Mouse (Mus musculus): ENCODE results near the gene Fastk. TPM values are rescaled to one million over a fixed set of nuclear protein-coding genes. Genes with fewer than 3 reads are reported as not detected.
A peak's percentile ranks its signal among the peaks of the same experiment; 100 is the strongest.

Fastk gene
- polyA plus RNA-seq, 1 experiment from 2014 or later, result 66.8 TPM

DNA sequence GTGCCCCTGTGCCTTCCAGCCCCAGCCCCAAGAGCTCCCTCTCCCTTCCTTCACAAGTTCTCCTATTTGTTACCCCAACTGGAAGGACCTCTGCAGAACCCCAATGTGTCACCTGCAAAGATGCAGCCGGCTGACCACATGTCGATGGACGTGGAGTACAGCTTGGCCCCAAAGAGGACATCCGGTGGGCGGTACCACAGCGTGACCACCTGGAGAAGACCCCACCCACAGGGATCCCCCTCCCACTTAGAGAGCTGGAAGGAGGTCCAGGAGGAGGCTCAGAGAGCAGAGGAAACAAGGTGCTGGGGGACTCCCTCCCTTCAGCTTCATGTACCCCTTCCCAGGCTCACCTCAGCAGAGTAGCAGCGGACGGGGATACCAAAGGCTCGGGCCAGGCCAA lies 24.7 kb downstream of the Fastk start:
- TF ChIP-seq CTCF (IDR thresholded peaks at IDR 0.05; ENCODE audit: low read depth), result no peak
- peaks cover 4% of the 10 kb centered on the region; the same call in 1 of the 2 replicates for H3K4me1 ChIP-seq (replicated peaks; ENCODE audit: control insufficient read depth, insufficient read depth, low read length)
- no peak overlapping the region for H3K4me2 ChIP-seq (replicated peaks; ENCODE audit: low read depth)
- no peaks in the 10 kb centered on the region for H3K9me3 ChIP-seq (ENCODE audit: control insufficient read depth)
- H3K27ac ChIP-seq (ENCODE audit: low read depth, low read length), result no peak overlapping the region
- peaks cover 32% of the 10 kb centered on the region; the same call in 1 of the 2 replicates for H3K36me3 ChIP-seq (ENCODE audit: control insufficient read depth, insufficient read depth)
- 92% methylated on average over 9 of the region's 9 CpGs for WGBS
- H3K27me3 ChIP-seq (replicated peaks; ENCODE audit: control insufficient read depth, insufficient read depth, low read length), result no peaks in the 10 kb centered on the region
- no peak overlapping the region for H3K9ac ChIP-seq (ENCODE audit: low read depth, low read length)
- no peak for ATAC-seq
- H3K4me3 ChIP-seq (ENCODE audit: low read depth, low read length), result no peak overlapping the region

DNA sequence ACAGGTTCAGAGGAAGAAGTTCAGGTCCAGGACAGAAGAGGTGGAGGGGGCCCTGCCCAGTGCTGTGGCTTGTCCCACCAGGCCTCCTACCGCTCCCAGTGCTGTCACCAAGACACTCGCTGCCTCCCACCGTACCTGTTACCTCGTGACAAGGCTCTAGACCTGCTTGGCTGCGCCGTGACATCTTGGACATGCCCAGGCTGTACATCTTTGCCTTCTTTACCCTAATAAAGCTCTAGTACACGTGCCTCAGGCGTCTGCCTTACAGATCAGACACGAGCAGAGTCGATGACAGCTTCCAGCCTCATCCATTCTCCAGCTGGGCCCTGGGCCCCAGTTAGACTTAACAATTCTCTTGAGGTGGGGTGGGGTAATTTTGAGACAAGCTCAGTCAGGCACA lies 27.5 kb downstream of the Fastk start:
- H3K36me3 ChIP-seq (ENCODE audit: control insufficient read depth, insufficient read depth), result peaks cover 32% of the 10 kb centered on the region; the same call in 1 of the 2 replicates
- WGBS, result 93% methylated on average over 10 of the region's 10 CpGs
- ATAC-seq, result no peak
- no peaks in the 10 kb centered on the region for H3K9me3 ChIP-seq (ENCODE audit: control insufficient read depth)
- TF ChIP-seq CTCF (IDR thresholded peaks at IDR 0.05; ENCODE audit: low read depth), result no peak
- H3K4me1 ChIP-seq (replicated peaks; ENCODE audit: control insufficient read depth, insufficient read depth, low read length), result no peaks in the 10 kb centered on the region
- H3K4me3 ChIP-seq (ENCODE audit: low read depth, low read length), result no peak overlapping the region
- H3K27me3 ChIP-seq (replicated peaks; ENCODE audit: control insufficient read depth, insufficient read depth, low read length), result no peaks in the 10 kb centered on the region
- no peak overlapping the region for H3K4me2 ChIP-seq (replicated peaks; ENCODE audit: low read depth)
- H3K9ac ChIP-seq (ENCODE audit: low read depth, low read length), result no peak overlapping the region
- no peak overlapping the region for H3K27ac ChIP-seq (ENCODE audit: low read depth, low read length)

DNA sequence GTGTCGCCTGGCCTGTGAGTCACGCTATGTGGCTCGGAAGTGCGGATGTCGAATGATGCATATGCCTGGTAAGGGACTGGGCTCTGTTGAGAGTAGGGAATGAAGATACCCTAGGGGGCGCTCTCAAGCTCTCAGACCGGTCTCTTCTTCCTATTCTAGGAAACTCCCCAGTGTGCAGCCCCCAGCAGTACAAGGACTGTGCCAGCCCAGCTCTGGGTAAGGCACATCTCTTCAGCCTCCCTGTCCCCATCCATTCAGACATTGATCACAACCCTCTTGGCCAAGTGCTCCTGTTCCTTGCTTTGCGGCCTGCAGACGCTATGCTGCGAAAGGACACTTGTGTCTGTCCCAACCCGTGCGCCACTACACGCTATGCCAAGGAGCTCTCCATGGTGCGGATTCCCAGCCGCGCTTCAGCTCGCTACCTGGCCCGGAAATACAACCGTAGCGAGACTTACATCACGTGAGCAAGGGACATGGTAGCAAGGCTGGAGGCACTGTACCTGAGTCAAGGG lies 28.8 kb downstream of the Fastk start:
- peak overlapping the region; percentile 48 for H3K4me2 ChIP-seq (replicated peaks; ENCODE audit: low read depth)
- 5% methylated on average over 21 of the region's 21 CpGs for WGBS
- peaks cover 31% of the 10 kb centered on the region; the same call in 1 of the 2 replicates for H3K36me3 ChIP-seq (ENCODE audit: control insufficient read depth, insufficient read depth)
- H3K27ac ChIP-seq (ENCODE audit: low read depth, low read length), result no peak overlapping the region
- H3K9me3 ChIP-seq (ENCODE audit: control insufficient read depth), result no peaks in the 10 kb centered on the region
- H3K4me3 ChIP-seq (ENCODE audit: low read depth, low read length), result no peak overlapping the region
- no peaks in the 10 kb centered on the region for H3K27me3 ChIP-seq (replicated peaks; ENCODE audit: control insufficient read depth, insufficient read depth, low read length)
- peak; percentile 71 for ATAC-seq
- peak; percentile 79 for TF ChIP-seq CTCF (IDR thresholded peaks at IDR 0.05; ENCODE audit: low read depth)
- H3K4me1 ChIP-seq (replicated peaks; ENCODE audit: control insufficient read depth, insufficient read depth, low read length), result no peaks in the 10 kb centered on the region
- no peak overlapping the region for H3K9ac ChIP-seq (ENCODE audit: low read depth, low read length)

DNA sequence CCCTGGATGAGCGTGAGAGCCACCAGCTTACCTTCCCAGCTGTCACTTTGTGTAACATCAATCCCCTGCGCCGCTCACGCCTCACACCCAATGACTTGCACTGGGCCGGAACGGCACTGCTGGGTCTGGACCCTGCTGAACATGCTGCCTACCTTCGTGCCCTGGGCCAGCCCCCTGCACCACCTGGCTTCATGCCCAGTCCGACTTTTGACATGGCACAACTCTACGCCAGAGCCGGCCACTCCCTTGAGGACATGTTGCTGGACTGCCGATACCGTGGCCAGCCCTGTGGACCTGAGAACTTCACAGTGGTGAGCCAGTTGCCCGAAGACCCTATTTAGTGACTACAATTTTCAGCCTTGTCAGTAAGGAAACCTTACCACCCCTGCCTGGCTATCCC lies 31.1 kb downstream of the Fastk start:
- ATAC-seq, result no peak
- no peaks in the 10 kb centered on the region for H3K4me1 ChIP-seq (replicated peaks; ENCODE audit: control insufficient read depth, insufficient read depth, low read length)
- no peaks in the 10 kb centered on the region for H3K9me3 ChIP-seq (ENCODE audit: control insufficient read depth)
- no peak overlapping the region for H3K4me3 ChIP-seq (ENCODE audit: low read depth, low read length)
- 0 out of 2 replicates have a peak overlapping the region, but pooled peaks have one; percentile 45 for H3K4me2 ChIP-seq (replicated peaks; ENCODE audit: low read depth)
- no peak for TF ChIP-seq CTCF (IDR thresholded peaks at IDR 0.05; ENCODE audit: low read depth)
- 80% methylated on average over 13 of the region's 13 CpGs for WGBS
- no peaks in the 10 kb centered on the region for H3K27me3 ChIP-seq (replicated peaks; ENCODE audit: control insufficient read depth, insufficient read depth, low read length)
- peaks cover 12% of the 10 kb centered on the region; the same call in 1 of the 2 replicates for H3K36me3 ChIP-seq (ENCODE audit: control insufficient read depth, insufficient read depth)
- H3K27ac ChIP-seq (ENCODE audit: low read depth, low read length), result no peak overlapping the region
- H3K9ac ChIP-seq (ENCODE audit: low read depth, low read length), result no peak overlapping the region

GRCm38 (mm10) chr5:24413042-24413693 lies 31.9 kb downstream of the Fastk start, which contains the start of gene Asic3:
Asic3 (plus strand) TSS chr5:24413392.
- H3K36me3 ChIP-seq (ENCODE audit: control insufficient read depth, insufficient read depth), result peaks cover 10% of the 10 kb centered on the region; the same call in 1 of the 2 replicates
- H3K4me1 ChIP-seq (replicated peaks; ENCODE audit: control insufficient read depth, insufficient read depth, low read length), result no peaks in the 10 kb centered on the region
- no peak within 1 kb of the TSS for H3K27ac ChIP-seq (ENCODE audit: low read depth, low read length)
- no peak within 1 kb of the TSS for H3K4me3 ChIP-seq (ENCODE audit: low read depth, low read length)
- H3K4me2 ChIP-seq (replicated peaks; ENCODE audit: low read depth), result peak within 1 kb of the TSS; percentile 45; the same call in 1 of the 2 replicates
- WGBS, result 25% methylated on average over 11 of the region's 11 CpGs
- H3K9me3 ChIP-seq (ENCODE audit: control insufficient read depth), result no peaks in the 10 kb centered on the region
- no peaks in the 10 kb centered on the region for H3K27me3 ChIP-seq (replicated peaks; ENCODE audit: control insufficient read depth, insufficient read depth, low read length)
- peak within 1 kb of the TSS; percentile 17; the same call in 1 of the 2 replicates for H3K9ac ChIP-seq (ENCODE audit: low read depth, low read length)
- peak; percentile 38; the same call in 1 of the 2 replicates for ATAC-seq
- no peak for TF ChIP-seq CTCF (IDR thresholded peaks at IDR 0.05; ENCODE audit: low read depth)

DNA sequence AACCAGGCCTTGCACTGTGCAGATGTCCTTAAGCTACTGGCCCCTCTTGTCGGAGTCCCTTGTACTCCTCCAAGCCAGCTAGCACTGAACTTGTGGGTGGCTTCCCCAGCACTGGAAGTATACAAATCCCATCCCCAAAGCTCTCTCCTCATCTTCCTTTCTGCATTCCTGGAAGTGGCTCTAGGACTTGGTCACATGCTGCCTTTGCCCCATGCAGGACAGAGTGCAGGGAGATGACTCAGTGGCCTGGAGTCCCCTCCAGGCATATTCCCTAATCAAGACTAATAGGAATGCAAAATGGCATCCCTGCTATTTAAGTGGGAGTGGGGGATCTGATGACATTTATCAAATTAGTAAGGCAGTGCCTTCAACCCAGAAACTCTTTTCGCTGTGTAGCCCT lies 33.0 kb downstream of the Fastk start:
- H3K4me3 ChIP-seq (ENCODE audit: low read depth, low read length), result no peak overlapping the region
- WGBS, result 74% methylated on average over 2 of the region's 2 CpGs
- no peak for TF ChIP-seq CTCF (IDR thresholded peaks at IDR 0.05; ENCODE audit: low read depth)
- ATAC-seq, result no peak
- H3K27ac ChIP-seq (ENCODE audit: low read depth, low read length), result no peak overlapping the region
- no peak overlapping the region for H3K4me2 ChIP-seq (replicated peaks; ENCODE audit: low read depth)
- H3K36me3 ChIP-seq (ENCODE audit: control insufficient read depth, insufficient read depth), result peaks cover 19% of the 10 kb centered on the region; the same call in 1 of the 2 replicates
- H3K9me3 ChIP-seq (ENCODE audit: control insufficient read depth), result no peaks in the 10 kb centered on the region
- H3K27me3 ChIP-seq (replicated peaks; ENCODE audit: control insufficient read depth, insufficient read depth, low read length), result no peaks in the 10 kb centered on the region
- H3K4me1 ChIP-seq (replicated peaks; ENCODE audit: control insufficient read depth, insufficient read depth, low read length), result no peaks in the 10 kb centered on the region
- no peak overlapping the region for H3K9ac ChIP-seq (ENCODE audit: low read depth, low read length)
